Mouse (Mus musculus) skeletal muscle tissue, adult 2 months (tissue): ENCODE measurements around the gene Ddah2.

ENCODE experiments used
- DNase-seq: peaks from one replicate; pipeline ENCODE4 v3.0.0-alpha.2; 2012; ENCODE audit warnings: low read depth, low spot score

The Ddah2 gene

DNA sequence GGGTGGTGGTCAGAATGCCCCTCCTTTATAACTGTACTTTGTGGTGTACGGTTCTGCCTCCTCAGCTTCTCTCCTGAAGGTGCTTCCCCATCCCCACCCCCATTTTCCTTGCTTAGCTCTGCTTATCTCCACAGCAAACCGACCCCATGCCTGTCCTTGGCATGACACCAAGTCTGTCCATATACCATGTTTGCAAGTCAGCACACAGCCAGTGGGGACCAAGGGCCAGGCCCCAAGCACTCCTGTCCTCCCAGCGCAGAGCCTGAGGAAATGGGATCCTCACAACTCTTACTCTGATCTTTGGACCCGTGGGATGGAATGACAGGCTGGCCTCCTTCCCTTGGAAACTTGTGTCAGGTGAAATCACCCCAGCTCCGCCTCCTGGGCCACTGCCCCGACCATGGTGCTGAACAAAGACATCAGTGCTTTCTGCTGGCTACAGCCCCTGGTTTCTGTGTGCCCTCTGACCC is 44.4 kb downstream of the Ddah2 start:
- peak; percentile 23 for DNase-seq

DNA sequence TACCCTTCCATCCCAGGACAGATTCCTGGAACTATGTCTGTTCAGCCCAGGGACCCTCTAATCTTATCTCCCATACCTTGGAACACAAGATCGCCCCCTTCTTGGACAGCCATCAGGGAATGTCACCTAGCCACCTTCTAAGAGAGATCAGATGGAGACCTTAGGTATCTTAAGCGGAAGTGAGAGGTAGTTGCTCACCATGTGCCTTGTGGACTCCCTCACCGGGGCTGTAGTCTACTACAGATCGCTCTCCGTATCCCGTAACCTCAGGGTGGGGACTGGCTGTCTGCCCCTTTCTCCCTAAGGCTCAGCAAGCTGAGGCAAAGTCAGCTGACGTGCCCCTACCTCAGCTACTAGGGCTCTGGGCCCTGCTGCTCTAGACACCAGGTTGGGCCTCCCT is 45.2 kb downstream of the Ddah2 start:
- no peak for DNase-seq

DNA sequence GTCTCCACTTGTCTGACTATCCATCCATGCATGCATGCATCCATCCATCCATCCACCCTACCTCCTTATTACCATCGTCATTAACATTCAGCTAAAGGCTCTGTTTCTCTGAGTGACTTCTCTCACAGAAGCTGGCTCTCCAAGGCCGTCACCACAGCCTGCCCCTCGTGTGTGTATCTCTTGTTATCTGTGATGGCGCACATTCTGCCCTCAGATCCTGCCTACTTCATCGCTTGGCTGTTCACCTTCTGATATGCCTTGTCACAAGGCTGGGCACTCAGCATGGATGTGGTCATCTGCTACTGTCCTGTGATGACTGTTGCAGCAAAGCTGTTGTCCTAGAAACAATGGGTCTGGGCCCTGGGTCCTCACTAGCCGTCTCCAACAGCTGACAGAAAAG is 45.9 kb downstream of the Ddah2 start:
- DNase-seq = no peak

DNA sequence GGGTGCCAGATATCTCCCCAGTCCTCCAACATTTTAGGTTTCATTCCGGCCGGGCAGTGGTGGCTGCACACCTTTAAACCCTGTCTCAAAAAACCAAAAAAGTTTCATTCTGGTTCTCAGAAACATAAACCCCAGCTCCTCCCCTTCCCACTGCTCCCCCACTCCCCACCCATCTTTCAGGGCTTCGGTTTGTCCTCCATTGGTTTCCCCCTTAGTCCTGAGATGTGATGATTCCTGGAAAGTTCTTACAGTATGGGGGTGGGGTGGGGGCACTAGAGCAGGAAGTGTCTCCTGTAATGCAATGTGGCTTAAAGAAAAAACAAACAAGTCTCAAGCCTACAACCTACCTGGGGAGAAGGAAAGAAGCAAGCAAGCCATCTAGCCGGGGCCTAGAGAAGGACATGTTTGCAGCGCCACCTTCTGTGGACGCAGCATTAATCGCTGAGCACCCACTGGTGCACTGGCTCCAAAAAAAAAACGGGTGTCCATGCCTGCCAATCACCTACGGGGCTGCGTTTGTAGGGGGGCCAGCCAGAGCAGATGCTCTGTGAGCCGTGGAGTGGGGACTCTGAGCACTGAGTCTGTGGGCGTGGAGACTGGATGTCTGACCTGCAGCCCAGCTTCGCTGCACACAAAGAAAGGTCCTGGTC is 47.0 kb downstream of the Ddah2 start:
- no peak for DNase-seq

DNA sequence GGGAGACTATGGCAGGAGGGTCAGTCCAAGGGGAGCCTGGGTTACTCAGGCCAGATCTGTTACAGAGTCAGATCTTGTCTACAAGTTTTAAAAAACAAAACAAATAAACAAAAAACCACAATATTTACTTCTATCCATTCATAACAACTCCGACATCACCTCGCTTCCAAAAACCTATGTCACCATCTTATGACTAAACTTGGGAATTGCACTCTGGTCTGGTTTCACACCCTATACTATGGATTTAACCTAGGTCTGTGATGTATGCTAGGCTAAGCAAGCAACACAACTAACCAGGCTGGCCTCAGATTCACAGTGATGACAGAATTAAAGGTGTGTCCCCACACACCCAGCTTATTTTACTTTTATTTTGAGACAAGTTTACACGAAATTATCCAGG is 47.7 kb downstream of the Ddah2 start:
- DNase-seq = no peak

DNA sequence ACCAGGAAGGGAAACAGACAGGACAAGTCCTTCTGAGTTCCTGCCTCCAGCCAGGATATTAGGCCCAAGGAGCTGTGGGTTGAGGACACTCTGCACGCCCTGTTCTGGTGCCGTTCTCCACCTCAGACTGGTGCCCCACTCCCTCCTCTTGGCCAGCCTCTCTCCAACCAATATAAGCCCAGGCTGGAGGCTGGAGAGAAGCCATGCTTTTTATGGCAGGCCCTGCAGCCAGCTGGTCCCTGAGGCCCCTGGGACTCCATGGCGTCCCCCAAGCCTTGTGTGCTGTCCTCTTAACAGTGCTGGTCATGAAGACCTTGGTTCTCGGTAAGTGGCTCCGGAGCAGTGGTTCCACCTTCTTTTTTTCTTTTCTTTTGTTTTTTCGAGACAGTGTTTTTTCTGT is 49.3 kb downstream of the Ddah2 start, which contains the start of gene Ly6g5c:
Gene Ly6g5c (plus strand): TSS at position 183 of the 400 bp plus-strand sequence.
- no peak for DNase-seq
